Mouse (Mus musculus) embryonic fibroblast, embryonic 13.5 days (primary cell): ENCODE measurements at regions not wholly inside any gene's neighbourhood (a gene's known extent, or its start where the extent isn't known, plus 50 kb on each side); places are given as distances from the start of the nearest gene placed in this dataset.

Experiments used
- CTCF ChIP-seq: IDR thresholded peaks from 2 replicates; pipeline ENCODE4 v1.5.1; 2011; ENCODE audit warnings: mild to moderate bottlenecking, control low read depth, low read length, moderate library complexity, borderline replicate concordance; ENCODE audit not compliant: insufficient read depth
- POLR2A ChIP-seq: IDR thresholded peaks from 2 replicates; pipeline ENCODE4 v1.6.1; 2011; ENCODE audit warnings: low read depth, mild to moderate bottlenecking, control low read depth, low read length, moderate library complexity

- TF ChIP-seq CTCF, result no peak
- TF ChIP-seq POLR2A, result no peak
Observed at GRCm38 (mm10) chr11:31522127-31522526, 149.6 kb downstream of the Bod1 start.
